Mouse (Mus musculus) urinary bladder, postnatal 36 days (tissue): ENCODE data around the gene Stim1.
"Not testable (repeated sequence)": the region's sequence is repeated elsewhere in the genome, so short reads cannot be mapped to it uniquely, and the experiment has no call there.

Experiments
- DNase-seq, 2 experiments: peaks; one replicate each; pipeline ENCODE4 v3.0.0; 2022; ENCODE audit warnings: low spot score in 2 of 2, mixed read lengths in 1 of 2

Gene Stim1

GRCm38 (mm10) chr7:102249531-102249895, 18.1 kb upstream of the Stim1 start:
- no peak for DNase-seq

- peak; percentile 70 to 89 for DNase-seq
These were observed 17.5 kb upstream of the Stim1 start for GRCm38 (mm10) chr7:102249896-102250630.

GRCm38 (mm10) chr7:102250631-102251214, 16.9 kb upstream of the Stim1 start:
- DNase-seq, result peak in 1 of 2 experiments; percentile 92

- DNase-seq, result no peak
These were observed 14.0 kb upstream of the Stim1 start for GRCm38 (mm10) chr7:102253631-102254030.

- DNase-seq, result no peak
These were observed 11.7 kb upstream of the Stim1 start, which contains the start of gene Rhog for GRCm38 (mm10) chr7:102255954-102256353. Gene Rhog (minus strand): TSS chr7:102256054.

GRCm38 (mm10) chr7:102256636-102257035, 11.0 kb upstream of the Stim1 start:
- DNase-seq, result no peak

GRCm38 (mm10) chr7:102258189-102258588, 9.4 kb upstream of the Stim1 start:
- peak; percentile 78 to 82 for DNase-seq

GRCm38 (mm10) chr7:102258753-102259152, 8.9 kb upstream of the Stim1 start:
- DNase-seq, result no peak

- DNase-seq, result no peak
These were observed 7.7 kb upstream of the Stim1 start for GRCm38 (mm10) chr7:102259716-102260479.

GRCm38 (mm10) chr7:102260518-102260917, 7.1 kb upstream of the Stim1 start:
- DNase-seq, result no peak

- no peak for DNase-seq
These were observed 4.6 kb upstream of the Stim1 start for GRCm38 (mm10) chr7:102263020-102263419.

- not testable (repeated sequence) for DNase-seq
These were observed 1.6 kb upstream of the Stim1 start for GRCm38 (mm10) chr7:102266021-102266400.

- DNase-seq, result no peak
These were observed 1.1 kb upstream of the Stim1 start for GRCm38 (mm10) chr7:102266401-102267042.

- DNase-seq, result peak; percentile 93
These were observed 460 bp upstream of the Stim1 start for GRCm38 (mm10) chr7:102267113-102267579.

- DNase-seq, result no peak
These were observed 766 bp downstream of the Stim1 start for GRCm38 (mm10) chr7:102268395-102268748.

- no peak for DNase-seq
These were observed 4.9 kb downstream of the Stim1 start for GRCm38 (mm10) chr7:102272422-102272948.

GRCm38 (mm10) chr7:102281403-102281802, 13.8 kb downstream of the Stim1 start:
- DNase-seq, result no peak

GRCm38 (mm10) chr7:102282261-102282660, 14.7 kb downstream of the Stim1 start:
- DNase-seq, result no peak

- no peak for DNase-seq
These were observed 21.9 kb downstream of the Stim1 start for GRCm38 (mm10) chr7:102289466-102289865.

- DNase-seq, result no peak
These were observed 24.6 kb downstream of the Stim1 start for GRCm38 (mm10) chr7:102292228-102292627.

- no peak for DNase-seq
These were observed 25.6 kb downstream of the Stim1 start for GRCm38 (mm10) chr7:102293234-102293633.

GRCm38 (mm10) chr7:102300761-102301160, 33.2 kb downstream of the Stim1 start:
- DNase-seq, result no peak
